In genomic region chr6:85037677-85038076, GRCm38 (mm10) we compare ENCODE assay signal across 8 mouse cellular contexts. TPM values are rescaled to one million over a fixed set of nuclear protein-coding genes. Genes with fewer than 3 reads are reported as not detected.
DNase-seq lines count a peak whose midpoint lies in the region.

No protein-coding gene starts in this region.

- peak; percentile 84 for DNase-seq in CD4-positive, CD25-positive, alpha-beta regulatory T cell, adult 2 months (ENCODE audit: low read depth, low spot score)
- peak; percentile 58 for DNase-seq in Muller cell, postnatal 12 days (ENCODE audit: inconsistent ontology term)
- peak; percentile 64 for DNase-seq in cerebellum, adult 8-10 months
- peak; percentile 38 to 89 for DNase-seq in frontal cortex, adult 2 months (ENCODE audit: extremely low spot score in 1 of 2, low spot score in 1 of 2)
- DNase-seq in kidney, postnatal 14 days, result peak; percentile 67
- DNase-seq in lung, adult 18-20 months, result peak; percentile 37 to 55
- DNase-seq in retina, adult 2 months (ENCODE audit: low read depth, low spot score), result peak; percentile 45
- DNase-seq in urinary bladder, postnatal 36 days (ENCODE audit: low spot score in 2 of 2), result peak; percentile 14 to 56

RNA-seq across cellular contexts. Expression of gene Exoc6b, which starts 31.6 kb away (rescaled TPM):
- polyA plus RNA-seq in frontal cortex, adult 2 months (2012; rRNA removed), result 30.1 and 31.2 TPM in 2 replicates

Comparison
In these comparisons a context has a peak if more than half of its experiments do, and no peak if none do; other contexts are left out.
1. Peak in every context shown above with its lines: DNase-seq.